Mouse (Mus musculus) heart, embryonic 11.5 days (tissue): ENCODE results near the gene Slc4a8. TPM values are rescaled to one million over a fixed set of nuclear protein-coding genes. Genes with fewer than 3 reads are reported as not detected.

Source experiments
- ATAC-seq: fragments of 200-750 bp; cut with Nextera tagmentation; replicated peaks from 2 replicates; pipeline ENCODE4 v1.8.0; 2017; ENCODE audit warnings: moderate library complexity; ENCODE audit not compliant: insufficient number of reproducible peaks, low FRiP score, low TSS enrichment
- H3K27ac ChIP-seq: fragments of 300-500 bp; sonication (generic); 2 replicates; pipeline ENCODE4 v1.5.1; 2014; ENCODE audit warnings: mild to moderate bottlenecking, low read depth, low read length
- H3K27me3 ChIP-seq: fragments of 300-500 bp; sonication (generic); 2 replicates; pipeline ENCODE4 v1.6.1; 2014; ENCODE audit warnings: mild to moderate bottlenecking, low read length, mixed read lengths; ENCODE audit not compliant: control insufficient read depth, insufficient read depth
- H3K36me3 ChIP-seq: fragments of 300-500 bp; sonication (generic); 2 replicates; pipeline ENCODE4 v1.6.1; 2014; ENCODE audit warnings: mild to moderate bottlenecking, low read length, moderate library complexity, mixed read lengths; ENCODE audit not compliant: control insufficient read depth, insufficient read depth
- H3K4me1 ChIP-seq: fragments of 300-500 bp; sonication (generic); 2 replicates; pipeline ENCODE4 v1.6.1; 2014; ENCODE audit warnings: low read length; ENCODE audit not compliant: control insufficient read depth, insufficient read depth
- H3K4me2 ChIP-seq: fragments of 300-500 bp; sonication (generic); 2 replicates; pipeline ENCODE4 v1.6.1; 2014; ENCODE audit warnings: mild to moderate bottlenecking, moderate library complexity
- H3K4me3 ChIP-seq: fragments of 300-500 bp; sonication (generic); 2 replicates; pipeline ENCODE4 v1.5.1; 2014; ENCODE audit warnings: low read depth, low read length
- H3K9ac ChIP-seq: fragments of 300-500 bp; sonication (generic); 2 replicates; pipeline ENCODE4 v1.6.1; 2014; ENCODE audit warnings: mild to moderate bottlenecking, low read depth, low read length, moderate library complexity
- H3K9me3 ChIP-seq: fragments of 300-500 bp; sonication (generic); replicated peaks from 2 replicates; pipeline ENCODE4 v1.6.1; 2016; ENCODE audit warnings: low read length; ENCODE audit not compliant: control insufficient read depth
- WGBS: fragments of 180-500 bp; shearing (Covaris S2); extraction: QIAGEN DNeasy Blood & Tissue Kit; methylation state at CpG from one replicate; pipeline ENCODE4 v1.1.7; 2014; ENCODE audit not compliant: insufficient replicate concordance; 5-methylcytosine and 5-hydroxymethylcytosine counted together
- polyA plus RNA-seq: library from polyadenylated mRNA; unstranded; fragments of >200 nt; fragmentation: Nextera tagmentation; extraction: Ambion mirVana; gene quantifications from 2 replicates; pipeline ENCODE4 v1.2.1, GENCODE M21; 2014

Slc4a8 gene
- 1.9 and 2.0 TPM in 2 replicates for polyA plus RNA-seq

GRCm38 (mm10) chr15:100761419-100762185, at the start of gene Slc4a8:
Gene Slc4a8 (plus strand): TSS chr15:100761747.
- Histone ChIP-seq H3K4me2 (peak within 1 kb of the TSS; percentile 75), H3K4me1 (no peaks in the 10 kb centered on the region), H3K27ac (no peak within 1 kb of the TSS), H3K9ac (peak within 1 kb of the TSS; percentile 35; the same call in 1 of the 2 replicates), H3K36me3 (no peaks in the 10 kb centered on the region), H3K27me3 (peaks cover 49% of the 10 kb centered on the region), H3K4me3 (peak within 1 kb of the TSS; percentile 57), H3K9me3 (no peaks in the 10 kb centered on the region)
- 2% methylated on average over 51 of the region's 64 CpGs for WGBS
- ATAC-seq = peak; percentile 85

GRCm38 (mm10) chr15:100714470-100714869, 47.1 kb upstream of the Slc4a8 start:
- H3K4me3 ChIP-seq = no peak overlapping the region
- peaks cover 4% of the 10 kb centered on the region; the same call in 1 of the 2 replicates for H3K27me3 ChIP-seq
- no peak overlapping the region for H3K9ac ChIP-seq
- ATAC-seq = no peak
- no peak overlapping the region for H3K4me2 ChIP-seq
- H3K4me1 ChIP-seq = no peaks in the 10 kb centered on the region
- WGBS = 79% methylated on average over 8 of the region's 8 CpGs
- no peak overlapping the region for H3K27ac ChIP-seq
- no peaks in the 10 kb centered on the region for H3K9me3 ChIP-seq
- H3K36me3 ChIP-seq = no peaks in the 10 kb centered on the region

GRCm38 (mm10) chr15:100715399-100715993, 46.1 kb upstream of the Slc4a8 start:
- H3K4me1 ChIP-seq = no peaks in the 10 kb centered on the region
- H3K4me3 ChIP-seq = no peak overlapping the region
- H3K27me3 ChIP-seq = peaks cover 4% of the 10 kb centered on the region; the same call in 1 of the 2 replicates
- no peak overlapping the region for H3K27ac ChIP-seq
- H3K4me2 ChIP-seq = no peak overlapping the region
- ATAC-seq = no peak
- WGBS = 70% methylated on average over 9 of the region's 9 CpGs
- no peak overlapping the region for H3K9ac ChIP-seq
- H3K36me3 ChIP-seq = no peaks in the 10 kb centered on the region
- H3K9me3 ChIP-seq = no peaks in the 10 kb centered on the region

- Histone ChIP-seq H3K9me3 (no peaks in the 10 kb centered on the region), H3K27me3 (peaks cover 7% of the 10 kb centered on the region; the same call in 1 of the 2 replicates), H3K4me3 (no peak overlapping the region), H3K4me2 (no peak overlapping the region), H3K9ac (no peak overlapping the region), H3K4me1 (no peaks in the 10 kb centered on the region), H3K36me3 (no peaks in the 10 kb centered on the region), H3K27ac (no peak overlapping the region)
- 82% methylated on average over 6 of the region's 6 CpGs for WGBS
- ATAC-seq = no peak
Measured at GRCm38 (mm10) chr15:100717933-100718332, 43.6 kb upstream of the Slc4a8 start.

GRCm38 (mm10) chr15:100718572-100718971, 43.0 kb upstream of the Slc4a8 start:
- no peaks in the 10 kb centered on the region for H3K4me1 ChIP-seq
- no peaks in the 10 kb centered on the region for H3K36me3 ChIP-seq
- no peak overlapping the region for H3K4me3 ChIP-seq
- no peak overlapping the region for H3K27ac ChIP-seq
- no peak overlapping the region for H3K4me2 ChIP-seq
- ATAC-seq = no peak
- H3K9me3 ChIP-seq = no peaks in the 10 kb centered on the region
- H3K27me3 ChIP-seq = peaks cover 7% of the 10 kb centered on the region; the same call in 1 of the 2 replicates
- H3K9ac ChIP-seq = no peak overlapping the region
- WGBS = 75% methylated on average over 11 of the region's 11 CpGs

GRCm38 (mm10) chr15:100719217-100719616, 42.3 kb upstream of the Slc4a8 start:
- Histone ChIP-seq H3K27me3 (peaks cover 8% of the 10 kb centered on the region; the same call in 1 of the 2 replicates), H3K4me3 (no peak overlapping the region), H3K9ac (no peak overlapping the region), H3K9me3 (no peaks in the 10 kb centered on the region), H3K36me3 (no peaks in the 10 kb centered on the region), H3K4me1 (no peaks in the 10 kb centered on the region), H3K4me2 (no peak overlapping the region), H3K27ac (no peak overlapping the region)
- 83% methylated on average over 5 of the region's 5 CpGs for WGBS
- ATAC-seq = no peak

GRCm38 (mm10) chr15:100720066-100720465, 41.5 kb upstream of the Slc4a8 start:
- Histone ChIP-seq H3K27ac (no peak overlapping the region), H3K27me3 (peaks cover 12% of the 10 kb centered on the region; the same call in 1 of the 2 replicates), H3K9ac (no peak overlapping the region), H3K4me1 (no peaks in the 10 kb centered on the region), H3K9me3 (no peaks in the 10 kb centered on the region), H3K4me2 (no peak overlapping the region), H3K4me3 (no peak overlapping the region), H3K36me3 (no peaks in the 10 kb centered on the region)
- no peak for ATAC-seq
- WGBS = 74% methylated on average over 10 of the region's 10 CpGs

- Histone ChIP-seq H3K9me3 (no peaks in the 10 kb centered on the region), H3K4me2 (no peak overlapping the region), H3K9ac (no peak overlapping the region), H3K36me3 (no peaks in the 10 kb centered on the region), H3K27ac (no peak overlapping the region), H3K4me3 (no peak overlapping the region), H3K27me3 (peaks cover 8% of the 10 kb centered on the region; the same call in 1 of the 2 replicates), H3K4me1 (no peaks in the 10 kb centered on the region)
- ATAC-seq = no peak
- 87% methylated on average over 5 of the region's 5 CpGs for WGBS
Measured at GRCm38 (mm10) chr15:100721445-100721844, 40.1 kb upstream of the Slc4a8 start.
